Mouse (Mus musculus) thymus, postnatal 10 days (tissue): ENCODE data around the gene Glrx5.

ENCODE experiments used
- DNase-seq, 2 experiments: peaks; one replicate each; pipeline ENCODE4 v3.0.0; 2021; ENCODE audit warnings: low spot score in 2 of 2

Glrx5 gene

DNA sequence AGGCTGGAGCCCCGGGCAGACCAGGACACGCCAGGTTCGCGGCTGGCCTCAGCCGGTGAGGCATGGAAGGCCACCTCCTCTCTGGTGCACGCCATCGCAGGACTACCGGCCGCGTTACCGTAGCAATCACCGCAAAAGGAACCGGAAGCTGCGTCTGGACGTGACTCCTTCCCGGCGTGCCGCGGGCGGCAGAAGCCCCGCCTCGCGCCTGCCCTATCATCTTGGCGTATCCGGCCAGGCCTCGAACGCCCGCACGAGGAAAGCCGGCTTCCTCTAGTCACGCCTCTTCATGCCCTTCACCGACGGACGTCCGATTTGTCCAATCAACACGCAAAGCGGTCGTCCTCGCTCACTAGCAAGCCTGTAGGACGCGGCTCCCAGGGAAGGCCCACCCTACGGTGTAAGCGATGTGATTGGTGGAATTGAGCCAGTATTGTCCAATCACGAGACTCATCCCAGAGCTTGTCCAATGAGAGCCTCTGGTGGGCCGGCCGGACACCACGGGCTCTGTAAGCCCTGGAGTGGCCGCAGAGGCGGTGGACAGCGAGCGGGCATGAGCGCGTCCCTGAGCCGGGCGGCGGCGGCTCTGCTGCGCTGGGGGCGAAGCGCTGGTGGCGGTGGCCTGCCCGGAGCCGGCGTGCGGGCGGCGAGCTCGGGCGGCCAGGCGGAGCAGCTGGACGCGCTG lies at the start of gene Glrx5:
Gene Glrx5, plus strand, starts transcription at position 542 of the 685 bp plus-strand sequence.
- DNase-seq, result peak; percentile 94 to 99

DNA sequence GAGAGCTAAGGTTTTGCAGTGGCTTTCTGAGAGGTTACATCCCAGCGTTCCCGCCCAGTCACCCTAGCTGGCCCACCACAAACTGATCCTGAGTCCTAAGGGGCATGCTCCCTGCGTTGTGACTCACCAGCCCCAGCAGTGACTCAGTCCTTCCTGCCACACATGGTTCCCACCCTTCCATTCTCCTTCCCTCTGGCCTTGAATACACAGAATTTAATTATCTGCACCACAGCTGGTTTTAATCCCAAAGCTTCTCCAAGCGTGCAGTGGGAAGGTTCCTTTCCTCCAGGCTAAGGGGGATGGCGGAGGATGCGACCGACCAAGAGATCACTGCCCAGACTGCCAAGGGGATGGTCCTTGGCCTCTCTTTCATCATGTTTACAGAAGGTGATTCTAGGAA lies 49.0 kb upstream of the Glrx5 start:
- DNase-seq, result no peak

DNA sequence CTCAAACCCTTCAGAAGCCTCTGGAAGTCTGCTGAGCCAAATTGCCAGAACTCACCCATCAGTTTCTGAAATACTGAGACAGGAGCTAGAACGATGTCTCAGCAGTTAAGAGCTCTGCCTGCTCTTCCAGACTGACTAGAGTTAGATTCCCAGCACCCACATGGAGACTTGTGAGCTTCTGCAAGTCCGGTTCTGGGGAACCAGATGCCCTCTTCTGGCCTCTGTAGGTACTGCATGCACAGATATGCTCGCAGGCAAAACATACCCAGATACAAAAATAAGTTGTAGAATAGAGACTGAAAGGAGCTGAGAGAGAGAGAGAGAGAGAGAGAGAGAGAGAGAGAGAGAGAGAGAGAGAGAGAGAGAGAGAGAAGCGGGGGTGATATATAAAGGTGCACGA lies 47.4 kb upstream of the Glrx5 start:
- peak in 1 of 2 experiments; percentile 34 for DNase-seq

DNA sequence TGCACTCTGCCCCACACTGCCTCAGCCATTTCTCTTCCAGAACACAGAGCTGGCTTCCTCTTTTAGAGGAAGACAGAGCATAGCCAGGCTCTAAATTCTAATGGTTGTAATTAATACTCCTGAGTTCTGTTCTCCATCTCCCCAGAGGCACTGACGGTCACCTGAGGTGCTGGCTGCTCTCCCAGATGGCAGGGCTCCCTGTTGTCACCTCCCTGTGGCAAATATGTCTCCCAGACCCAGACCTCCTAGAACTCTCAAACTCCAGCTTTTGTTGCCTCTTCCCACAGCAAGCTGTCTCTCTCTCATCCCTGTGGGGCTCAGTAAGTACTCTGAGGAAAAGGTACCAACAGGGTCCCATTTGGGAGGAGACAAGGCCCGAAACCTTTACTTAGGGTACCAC lies 46.5 kb upstream of the Glrx5 start:
- DNase-seq, result no peak

DNA sequence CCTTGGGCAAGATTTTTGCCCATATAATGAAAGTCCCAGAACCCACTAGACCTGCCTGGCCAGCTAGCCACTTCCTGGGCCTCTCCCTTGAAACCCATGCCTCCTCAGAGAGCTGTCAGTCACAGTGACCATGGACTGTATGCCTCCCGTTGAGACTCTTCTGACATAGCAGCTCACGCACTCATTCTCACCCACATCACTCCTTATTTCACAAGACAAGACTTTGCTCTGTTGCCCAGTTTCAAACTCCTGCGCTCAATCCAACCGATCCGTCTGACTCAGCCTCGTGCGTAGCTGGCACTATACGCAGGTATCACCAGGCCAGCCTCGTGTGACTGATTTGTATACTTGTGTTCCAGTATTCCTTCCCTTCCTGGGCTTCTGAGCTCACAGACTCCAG lies 45.7 kb upstream of the Glrx5 start:
- no peak for DNase-seq

DNA sequence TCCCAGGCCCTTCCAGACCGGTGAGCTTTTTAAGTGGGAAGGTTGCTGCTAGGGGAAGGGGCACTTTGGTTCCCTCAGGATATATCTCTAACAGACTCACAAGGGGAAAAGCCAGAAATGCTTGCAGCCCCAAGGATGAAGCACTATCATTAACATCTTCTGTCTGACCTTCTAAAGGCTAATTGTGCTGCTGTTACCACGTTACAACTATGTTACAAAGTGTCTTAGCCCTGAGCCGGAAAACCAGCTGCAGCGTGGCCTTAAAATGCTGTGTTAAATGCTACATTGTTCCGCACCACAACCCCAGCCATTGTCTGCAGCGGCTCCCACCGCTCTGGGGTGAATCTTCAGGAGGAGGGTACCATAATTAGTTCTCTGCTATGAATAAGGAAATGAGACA lies 44.6 kb upstream of the Glrx5 start:
- DNase-seq, result no peak

DNA sequence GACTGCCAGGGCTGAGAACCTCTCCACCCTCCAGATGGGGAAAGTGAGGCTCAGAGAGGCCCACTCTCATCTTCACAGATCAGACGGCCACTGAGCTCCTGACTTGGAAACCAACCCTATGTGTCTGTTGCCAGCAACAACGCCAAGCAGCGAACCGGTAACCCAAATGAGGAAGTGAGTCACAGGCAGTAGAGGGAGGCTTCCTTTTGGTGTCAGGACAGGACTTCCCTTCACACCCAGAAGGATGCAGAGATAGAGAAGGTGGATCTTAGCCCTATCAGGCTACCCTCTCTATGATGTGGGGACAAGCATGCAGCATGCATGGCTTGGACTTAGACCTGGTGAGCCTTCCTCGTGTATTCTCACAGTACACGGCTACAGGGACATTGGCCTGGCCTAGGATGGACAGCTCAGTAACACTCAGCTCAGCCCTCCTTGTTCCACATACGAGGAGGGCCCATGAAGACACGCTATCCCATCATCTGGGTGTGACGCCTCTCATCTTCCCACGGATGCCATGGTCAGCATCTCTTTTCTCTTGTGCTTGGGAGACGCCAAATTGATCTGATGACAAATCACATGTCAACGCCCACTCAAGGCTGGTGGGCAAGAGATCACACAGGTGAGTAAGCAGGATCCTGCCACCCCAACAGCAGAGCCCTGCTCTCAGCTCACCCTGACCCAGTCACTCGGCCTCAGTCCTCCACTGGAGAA lies 41.6 kb upstream of the Glrx5 start:
- DNase-seq, result no peak

DNA sequence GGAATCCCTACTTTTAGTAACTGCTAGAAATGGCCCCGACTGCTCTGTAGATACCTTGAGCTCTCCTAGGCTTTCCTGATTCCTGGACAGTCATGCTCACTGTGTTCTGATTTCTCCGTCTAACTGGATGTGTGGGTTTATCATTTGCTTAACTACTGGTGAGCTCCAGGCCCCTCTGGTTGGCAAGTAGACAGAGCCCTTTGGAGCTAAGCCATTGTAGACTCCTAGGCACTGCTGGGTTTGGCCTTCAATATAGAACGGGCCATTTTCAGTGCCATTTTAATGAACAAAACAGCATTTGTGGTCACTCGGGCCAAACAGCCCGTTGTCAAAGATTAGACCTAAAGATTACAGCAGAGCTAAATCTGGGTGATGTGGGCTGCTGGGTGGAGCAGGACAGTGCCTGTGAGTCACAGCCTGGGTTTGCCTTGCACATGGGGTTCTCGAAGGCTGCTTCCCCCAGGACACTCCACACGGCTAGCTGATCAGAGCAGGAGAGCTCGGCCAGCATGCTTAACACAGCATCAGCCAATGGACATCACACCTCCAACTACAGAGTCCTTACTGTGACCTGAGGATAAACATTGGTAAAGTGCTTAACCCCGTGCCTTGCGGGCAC lies 40.3 kb upstream of the Glrx5 start:
- no peak for DNase-seq

DNA sequence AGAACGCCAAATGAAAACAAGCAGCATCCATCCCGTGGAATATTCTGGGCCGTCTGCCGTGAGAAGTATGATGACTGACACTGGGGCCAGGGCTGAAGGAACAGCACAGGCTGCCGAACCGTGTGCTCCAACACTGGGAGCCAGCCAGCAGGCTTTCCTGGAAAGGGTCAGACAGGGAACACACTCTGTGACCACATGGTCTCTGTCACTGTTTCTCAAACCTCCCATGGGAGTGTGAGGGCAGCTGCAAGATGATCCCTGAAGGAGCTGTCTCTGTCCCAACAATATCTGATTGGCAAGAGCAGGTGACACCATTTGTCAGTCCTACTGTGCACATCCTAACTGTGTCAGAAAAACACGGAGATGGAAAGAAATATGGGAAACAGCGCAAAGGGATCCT lies 39.6 kb upstream of the Glrx5 start:
- DNase-seq, result no peak

DNA sequence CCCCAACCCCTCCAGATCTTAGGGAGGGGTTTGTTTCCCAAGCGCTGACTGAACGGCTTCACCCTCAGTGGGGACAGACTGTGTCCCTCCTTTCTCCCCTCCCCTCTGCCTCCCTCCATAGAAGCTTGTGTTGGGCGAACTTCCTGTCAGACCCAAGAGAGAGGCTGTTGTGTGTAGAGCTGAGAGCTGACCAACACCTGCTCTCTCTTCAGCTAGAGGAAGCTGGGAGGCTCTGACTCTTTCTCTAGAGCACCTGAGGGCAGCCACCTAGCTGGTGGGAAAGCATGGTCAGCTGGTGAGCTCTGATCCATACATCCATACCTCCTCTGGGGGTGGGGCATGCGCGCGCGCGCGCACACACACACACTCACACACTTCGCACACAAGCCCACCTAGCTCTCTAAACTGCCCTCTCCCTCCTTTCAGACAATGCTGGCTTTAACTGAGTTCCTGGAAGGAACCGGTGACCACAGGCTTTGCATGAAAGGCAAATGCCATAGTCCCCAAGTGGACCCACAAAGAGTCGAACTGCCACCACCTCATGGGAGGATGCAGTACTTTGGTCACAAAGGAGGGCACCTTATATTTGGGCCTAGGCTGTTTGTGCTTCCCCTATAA lies 37.1 kb upstream of the Glrx5 start:
- DNase-seq, result no peak

DNA sequence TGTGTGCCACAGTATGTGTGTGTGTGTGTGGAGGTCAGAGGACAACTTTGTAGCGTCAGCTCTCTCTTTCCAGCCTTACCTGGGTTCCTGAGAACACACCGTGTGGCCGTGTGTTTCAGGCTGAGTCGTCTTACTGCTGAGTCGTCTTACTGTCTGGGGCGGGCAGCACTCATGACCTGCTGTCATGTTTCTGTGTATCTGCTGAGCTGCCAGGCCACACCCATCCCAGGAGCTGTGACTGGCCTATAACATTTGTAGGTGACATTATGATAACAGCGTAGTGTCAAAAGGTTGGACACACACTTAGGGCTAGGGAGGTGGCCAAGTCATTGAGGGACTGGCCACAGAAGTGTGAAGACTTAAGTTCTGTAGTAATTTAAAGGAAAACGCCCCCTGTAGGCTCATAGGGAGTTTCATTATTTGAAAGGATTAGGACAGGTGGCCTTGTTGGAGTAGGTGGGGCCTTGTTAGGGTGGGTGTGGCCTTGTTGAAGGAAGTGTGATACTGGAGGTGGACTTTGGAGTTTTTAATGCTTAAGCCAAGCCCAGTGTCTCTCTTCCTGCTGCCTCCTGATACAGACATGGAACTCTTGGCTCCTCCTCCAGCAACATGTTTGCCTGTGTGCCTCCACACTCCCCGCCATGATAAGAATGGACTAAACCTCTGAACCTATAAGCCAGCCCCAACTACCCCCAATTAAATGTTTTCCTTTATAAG lies 36.3 kb upstream of the Glrx5 start:
- DNase-seq, result no peak

DNA sequence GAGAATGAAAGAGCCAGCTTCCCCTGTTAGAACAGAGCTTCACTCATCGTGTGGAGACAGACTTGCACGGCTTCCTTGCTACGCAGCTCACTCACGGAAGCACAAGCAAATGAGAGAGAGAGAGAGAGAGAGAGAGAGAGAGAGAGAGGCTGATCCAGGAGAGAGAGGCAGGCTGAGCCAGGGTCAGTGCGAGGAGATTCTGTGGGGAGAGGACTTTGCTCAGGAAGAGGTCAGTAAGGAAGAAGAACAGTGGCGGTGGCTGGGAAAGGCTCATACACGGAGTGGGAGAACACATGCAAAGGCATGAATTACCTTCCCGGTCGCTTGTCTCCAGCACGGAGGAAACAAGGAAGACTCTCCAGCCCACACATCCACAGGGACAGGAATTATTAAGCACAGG lies 35.3 kb upstream of the Glrx5 start:
- no peak for DNase-seq

DNA sequence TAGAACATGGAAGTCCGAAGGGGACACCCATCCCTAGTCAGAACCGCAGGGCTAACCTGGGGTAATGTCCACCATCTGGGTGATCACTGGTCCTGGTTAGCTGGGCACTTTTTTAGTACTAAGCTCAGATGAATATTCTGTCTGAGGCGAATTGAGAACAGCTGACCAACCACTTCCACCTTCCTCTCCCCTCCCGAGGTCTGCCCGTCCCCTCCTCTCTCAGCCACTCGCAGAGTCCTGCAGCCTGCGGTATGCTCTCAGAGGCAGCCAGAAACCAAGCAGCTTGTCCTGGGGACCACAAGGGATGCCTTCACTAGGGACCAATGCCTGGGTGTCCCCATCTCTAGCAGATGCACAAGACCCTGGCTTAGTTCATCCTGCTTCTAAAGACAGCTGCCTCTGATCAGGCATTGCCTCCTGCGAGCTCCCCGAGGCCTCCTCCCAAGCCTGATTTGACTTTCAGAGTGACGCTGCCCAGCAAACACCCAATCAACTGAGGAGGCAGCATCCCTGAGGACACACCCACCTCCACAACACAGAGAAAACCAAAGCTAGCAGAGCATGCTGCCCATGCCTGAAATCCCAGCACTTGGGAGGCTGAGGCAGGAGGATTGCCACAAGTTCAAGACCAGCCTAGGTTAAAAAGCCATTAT lies 34.7 kb upstream of the Glrx5 start:
- DNase-seq, result no peak

DNA sequence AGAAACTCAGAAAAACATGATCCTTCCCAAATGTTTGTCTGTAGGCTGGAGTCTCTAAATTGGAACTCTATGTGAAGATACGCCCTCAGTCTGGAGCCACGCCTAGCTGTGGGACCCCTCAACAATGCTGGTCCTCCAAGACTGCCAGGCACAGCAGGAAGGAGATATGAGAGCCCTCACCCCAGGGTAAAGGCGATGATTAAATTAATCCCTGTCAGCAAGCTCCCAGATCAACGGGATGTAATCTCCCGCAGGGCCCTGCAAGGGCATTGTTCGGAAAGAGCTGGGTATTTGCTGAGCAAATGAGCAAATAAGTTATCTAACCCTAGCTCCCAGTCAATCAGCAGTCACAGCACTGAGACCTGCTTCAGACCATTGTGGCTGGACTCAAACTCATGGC lies 33.9 kb upstream of the Glrx5 start:
- no peak for DNase-seq

DNA sequence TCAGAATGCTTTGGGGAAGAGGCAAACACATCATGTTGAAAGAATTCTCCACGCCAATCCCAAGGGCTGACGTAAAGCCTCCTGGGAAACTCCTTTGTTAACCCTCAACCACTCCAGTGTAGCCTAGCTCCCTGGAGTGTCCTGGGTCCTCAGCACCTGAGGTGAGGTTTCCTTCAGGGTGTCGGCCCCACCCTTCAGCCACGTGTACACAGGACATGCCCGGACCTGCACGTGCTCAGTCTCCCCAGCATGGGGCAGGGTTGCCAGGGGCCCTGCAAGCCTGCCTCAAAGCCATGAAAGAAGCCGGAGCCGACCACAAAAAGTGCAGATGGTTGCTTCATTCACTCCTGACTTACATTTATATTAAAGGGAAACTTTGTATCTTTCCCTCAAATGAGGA lies 33.3 kb upstream of the Glrx5 start:
- DNase-seq, result peak; percentile 52 to 56

DNA sequence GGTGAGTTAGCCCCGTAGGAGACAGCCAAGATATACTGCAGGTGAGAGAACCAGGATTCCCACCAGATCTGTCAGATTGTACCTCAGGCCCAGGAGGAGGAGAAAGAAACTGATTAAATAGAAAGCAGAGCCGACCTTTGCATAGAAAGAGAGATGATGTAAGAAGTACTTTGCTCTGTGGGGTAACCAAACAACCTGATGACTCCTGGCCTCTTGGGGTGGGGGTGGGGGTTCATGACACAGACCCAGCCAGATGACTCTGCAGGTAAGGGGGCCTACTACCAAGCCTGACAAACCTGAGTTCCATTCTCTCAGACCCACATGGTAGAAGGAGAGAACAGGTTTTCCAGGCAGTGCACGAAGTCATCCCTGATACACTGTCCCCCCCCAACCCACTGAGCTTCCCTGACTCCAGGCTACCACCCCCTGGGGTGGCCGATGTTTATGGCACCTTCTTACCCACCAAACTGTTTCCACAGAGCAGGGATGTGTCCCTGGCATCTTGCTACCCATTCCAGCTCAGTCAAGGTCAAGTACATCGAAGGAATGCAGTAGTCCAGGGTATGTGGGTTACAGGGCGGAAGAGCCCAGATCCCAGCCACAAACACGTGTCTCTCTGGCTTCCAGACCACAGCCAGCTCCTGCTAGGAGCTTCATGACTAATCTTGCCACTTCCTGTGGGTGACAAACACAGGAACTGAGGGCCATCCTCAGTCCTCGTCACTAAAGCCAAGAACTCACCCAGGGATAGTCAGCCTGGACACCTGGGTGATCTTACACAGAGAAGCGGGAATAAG lies 31.8 kb upstream of the Glrx5 start:
- DNase-seq, result no peak

DNA sequence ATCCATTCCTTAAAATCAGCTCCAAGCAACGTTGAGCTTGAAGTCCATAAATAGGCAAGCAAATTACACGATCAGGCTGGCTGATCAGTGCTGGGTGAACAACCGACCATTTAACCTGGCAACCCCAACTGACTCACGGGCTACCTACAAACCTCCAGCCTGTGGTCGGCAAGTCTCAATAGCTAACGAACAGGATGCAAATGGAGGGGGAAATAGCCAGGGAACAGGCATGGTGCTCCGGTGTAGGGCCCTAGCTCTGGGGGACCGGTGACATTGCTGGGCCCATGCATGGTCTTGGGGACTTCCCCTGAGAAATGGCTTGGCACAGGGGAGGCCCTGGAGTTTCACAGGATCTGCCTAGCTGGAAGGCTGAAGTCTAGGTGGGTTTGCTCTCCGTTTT lies 31.2 kb upstream of the Glrx5 start:
- DNase-seq, result no peak

DNA sequence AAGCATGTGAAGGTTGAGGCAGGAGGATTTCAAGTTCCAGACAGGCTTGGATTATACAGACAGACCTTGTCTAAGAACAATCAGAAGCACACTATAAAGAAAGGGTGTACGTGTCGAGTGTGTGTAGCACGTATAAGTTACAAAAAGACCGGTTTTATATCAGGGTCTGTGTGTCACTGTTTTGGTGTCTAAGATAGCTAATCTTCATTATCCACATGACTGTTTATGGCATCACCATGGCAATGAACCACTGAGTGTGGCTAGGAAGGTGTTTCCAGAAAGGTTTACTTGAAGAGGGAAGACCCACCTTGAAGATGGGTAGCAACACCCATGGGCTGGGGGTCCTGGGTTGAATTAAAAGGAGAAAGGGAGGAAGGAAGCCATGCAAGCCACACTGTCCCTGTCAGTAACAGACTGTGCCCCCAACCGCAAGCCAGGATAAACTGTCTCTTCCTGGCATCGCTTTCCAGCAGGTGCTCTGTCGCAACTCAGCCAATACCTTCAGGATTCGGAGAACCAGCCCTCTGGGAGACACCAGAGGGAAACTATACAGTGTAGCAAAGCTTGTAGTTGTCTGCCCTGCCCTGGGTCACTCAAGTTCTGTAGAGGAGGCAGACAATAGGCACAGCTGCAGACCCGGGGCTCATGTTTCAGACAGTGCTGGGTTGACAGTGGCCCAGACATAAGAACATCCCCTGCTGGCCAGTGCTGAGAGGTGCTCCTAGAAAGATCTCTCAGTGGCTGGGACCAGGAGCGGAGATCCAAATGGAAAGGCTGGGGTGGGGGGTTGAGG lies 30.0 kb upstream of the Glrx5 start:
- DNase-seq, result no peak

DNA sequence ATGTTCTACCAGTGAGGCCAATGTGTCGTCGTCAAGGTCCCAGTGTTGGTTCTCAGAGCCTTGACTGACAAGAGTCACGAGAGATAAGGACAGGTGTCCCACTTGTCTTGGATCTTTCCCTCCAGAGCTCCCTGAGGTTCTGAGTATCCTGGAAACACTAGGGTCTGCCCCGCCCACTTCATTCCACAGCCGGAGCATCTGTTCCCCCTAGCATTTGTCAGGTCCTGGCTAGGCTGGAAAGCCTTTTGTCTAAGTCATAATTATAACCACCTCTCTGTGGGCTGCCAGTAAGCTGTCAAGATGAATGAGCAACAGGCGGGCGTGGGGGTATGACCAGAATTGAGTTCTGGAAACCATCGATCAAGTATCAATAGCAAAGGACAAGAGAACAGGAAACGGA lies 29.3 kb upstream of the Glrx5 start:
- no peak for DNase-seq

DNA sequence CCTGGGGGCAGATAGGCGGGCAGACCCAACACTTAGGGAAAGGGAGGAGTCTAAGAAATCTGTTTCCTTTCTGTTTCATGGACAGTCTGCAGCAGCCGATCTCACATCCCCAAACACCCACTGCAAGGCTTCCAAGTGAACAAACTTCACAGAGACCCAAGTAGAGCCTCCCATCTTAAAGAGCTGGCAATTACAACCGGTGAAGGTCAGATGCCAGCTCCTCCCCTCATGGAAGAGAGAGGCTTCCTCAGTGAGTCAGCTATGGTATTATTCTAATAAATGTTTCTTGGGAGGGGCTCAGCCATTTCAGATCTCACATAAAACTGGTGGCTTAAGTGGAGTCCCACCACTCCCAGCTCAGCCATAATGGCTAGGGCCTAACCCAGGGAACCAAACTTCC lies 28.8 kb upstream of the Glrx5 start:
- no peak for DNase-seq
